Mouse (Mus musculus) liver, postnatal 0 days (tissue): Measurements from ENCODE around the gene Cdh15. TPM values are rescaled to one million over a fixed set of nuclear protein-coding genes. Genes with fewer than 3 reads are reported as not detected.

Experiments
- ATAC-seq: fragments of 200-750 bp; cut with Nextera tagmentation; 2 replicates; pipeline ENCODE4 v1.8.0; 2017; ENCODE audit warnings: mild to moderate bottlenecking, moderate library complexity
- DNase-seq: peaks from one replicate; pipeline ENCODE4 v3.0.0-alpha.2; 2016
- H3K27ac ChIP-seq: fragments of 300-500 bp; sonication (generic); 2 replicates; pipeline ENCODE4 v1.5.1; 2014; ENCODE audit warnings: antibody characterized with exemption, moderate library complexity, mild to moderate bottlenecking, low read depth
- H3K27me3 ChIP-seq: fragments of 300-500 bp; sonication (generic); 2 replicates; pipeline ENCODE4 v1.6.1; 2014; ENCODE audit warnings: low read length, control low read depth, mixed read lengths; ENCODE audit not compliant: insufficient read depth
- H3K36me3 ChIP-seq: fragments of 300-500 bp; sonication (generic); replicated peaks from 2 replicates; pipeline ENCODE4 v1.6.1; 2014; ENCODE audit warnings: mild to moderate bottlenecking, control low read depth, low read length, moderate library complexity, mixed read lengths; ENCODE audit not compliant: insufficient read depth
- H3K4me1 ChIP-seq: fragments of 300-500 bp; sonication (generic); 2 replicates; pipeline ENCODE4 v1.6.1; 2014; ENCODE audit warnings: antibody characterized with exemption, mild to moderate bottlenecking, control low read depth; ENCODE audit not compliant: insufficient read depth
- H3K4me2 ChIP-seq: fragments of 300-500 bp; sonication (generic); 2 replicates; pipeline ENCODE4 v1.6.1; 2014; ENCODE audit warnings: low read depth, mild to moderate bottlenecking, low read length, moderate library complexity, mixed read lengths
- H3K4me3 ChIP-seq: fragments of 300-500 bp; sonication (generic); 2 replicates; pipeline ENCODE4 v1.5.1; 2014; ENCODE audit warnings: low read depth, low read length
- H3K9ac ChIP-seq: fragments of 300-500 bp; sonication (generic); replicated peaks from 2 replicates; pipeline ENCODE4 v1.6.1; 2014; ENCODE audit warnings: mild to moderate bottlenecking, moderate library complexity
- H3K9me3 ChIP-seq: fragments of 300-500 bp; sonication (generic); 2 replicates; pipeline ENCODE4 v1.6.1; 2016; ENCODE audit warnings: mild to moderate bottlenecking, control low read depth, low read length, mixed read lengths
- CTCF ChIP-seq: sonication (generic); IDR thresholded peaks from 2 replicates; pipeline ENCODE4 v1.5.1; 2016; ENCODE audit warnings: antibody characterized with exemption, low read depth
- EP300 ChIP-seq: IDR thresholded peaks from 2 replicates; pipeline ENCODE4 v1.6.1; 2016; ENCODE audit warnings: antibody characterized with exemption, low read depth, mild to moderate bottlenecking
- WGBS: fragments of 180-500 bp; shearing (Covaris S2); extraction: QIAGEN DNeasy Blood & Tissue Kit; methylation state at CpG from one replicate; pipeline ENCODE4 v1.1.7; 2014; ENCODE audit not compliant: insufficient replicate concordance; 5-methylcytosine and 5-hydroxymethylcytosine counted together
- polyA plus RNA-seq: library from polyadenylated mRNA; unstranded; fragments of >200 nt; fragmentation: Nextera tagmentation; extraction: Ambion mirVana; gene quantifications from 2 replicates; pipeline ENCODE4 v1.2.1, GENCODE M21; 2015

Gene Cdh15
- polyA plus RNA-seq, 1 experiment from 2014 or later: not detected

GRCm38 (mm10) chr8:122851692-122852545 lies 4.2 kb downstream of the Cdh15 start:
- DNase-seq (no peak), ATAC-seq (no peak)
- no peak overlapping the region for H3K4me2 ChIP-seq
- H3K9me3 ChIP-seq: no peaks in the 10 kb centered on the region
- peaks cover 2% of the 10 kb centered on the region; the same call in 1 of the 2 replicates for H3K4me1 ChIP-seq
- TF ChIP-seq CTCF (no peak), EP300 (no peak)
- no peak overlapping the region for H3K9ac ChIP-seq
- no peak overlapping the region for H3K4me3 ChIP-seq
- no peak overlapping the region for H3K27ac ChIP-seq
- 0 out of 2 replicates have a peak, but pooled peaks cover 2% of the 10 kb centered on the region for H3K27me3 ChIP-seq
- H3K36me3 ChIP-seq: no peaks in the 10 kb centered on the region
- whole genome bisulfite sequencing: 69% methylated on average over 12 of the region's 12 CpGs

- Histone ChIP-seq H3K4me2 (no peak overlapping the region), H3K36me3 (no peaks in the 10 kb centered on the region), H3K27ac (no peak overlapping the region), H3K4me1 (peaks cover 2% of the 10 kb centered on the region; the same call in 1 of the 2 replicates), H3K4me3 (no peak overlapping the region), H3K9ac (no peak overlapping the region), H3K9me3 (no peaks in the 10 kb centered on the region), H3K27me3 (no peaks in the 10 kb centered on the region)
- no peak for TF ChIP-seq EP300
- TF ChIP-seq CTCF: no peak
- no peak for ATAC-seq
- WGBS: 50% methylated on average over 1 of the region's 1 CpGs
- no peak for DNase-seq
Measured at GRCm38 (mm10) chr8:122852546-122852905, 4.8 kb downstream of the Cdh15 start.

GRCm38 (mm10) chr8:122853340-122853771 lies 5.6 kb downstream of the Cdh15 start:
- Histone ChIP-seq H3K27me3 (no peaks in the 10 kb centered on the region), H3K9me3 (no peaks in the 10 kb centered on the region), H3K4me3 (no peak overlapping the region), H3K36me3 (no peaks in the 10 kb centered on the region), H3K4me2 (no peak overlapping the region), H3K4me1 (peaks cover under 1% of the 10 kb centered on the region; the same call in 1 of the 2 replicates), H3K9ac (no peak overlapping the region), H3K27ac (no peak overlapping the region)
- WGBS: 46% methylated on average over 11 of the region's 11 CpGs
- TF ChIP-seq EP300 (no peak), CTCF (no peak)
- DNase-seq (no peak), ATAC-seq (no peak)

GRCm38 (mm10) chr8:122854388-122854787 lies 6.6 kb downstream of the Cdh15 start:
- Histone ChIP-seq H3K27me3 (no peaks in the 10 kb centered on the region), H3K36me3 (no peaks in the 10 kb centered on the region), H3K9ac (no peak overlapping the region), H3K4me1 (no peaks in the 10 kb centered on the region), H3K9me3 (no peaks in the 10 kb centered on the region), H3K4me3 (no peak overlapping the region), H3K4me2 (no peak overlapping the region), H3K27ac (no peak overlapping the region)
- TF ChIP-seq EP300 (no peak), CTCF (no peak)
- DNase-seq: no peak
- 60% methylated on average over 7 of the region's 7 CpGs for WGBS
- ATAC-seq: no peak

GRCm38 (mm10) chr8:122855123-122855522 lies 7.4 kb downstream of the Cdh15 start:
- H3K4me2 ChIP-seq: no peak overlapping the region
- H3K9ac ChIP-seq: no peak overlapping the region
- H3K27me3 ChIP-seq: no peaks in the 10 kb centered on the region
- H3K36me3 ChIP-seq: no peaks in the 10 kb centered on the region
- DNase-seq (no peak), ATAC-seq (no peak)
- no peak for TF ChIP-seq CTCF
- TF ChIP-seq EP300: no peak
- H3K4me1 ChIP-seq: no peaks in the 10 kb centered on the region
- H3K9me3 ChIP-seq: no peaks in the 10 kb centered on the region
- H3K27ac ChIP-seq: no peak overlapping the region
- no peak overlapping the region for H3K4me3 ChIP-seq
- 73% methylated on average over 4 of the region's 4 CpGs for WGBS

- H3K9me3 ChIP-seq: no peaks in the 10 kb centered on the region
- no peaks in the 10 kb centered on the region for H3K4me1 ChIP-seq
- H3K27ac ChIP-seq: no peak overlapping the region
- no peaks in the 10 kb centered on the region for H3K36me3 ChIP-seq
- ATAC-seq (no peak), DNase-seq (no peak)
- no peak overlapping the region for H3K4me3 ChIP-seq
- TF ChIP-seq CTCF: no peak
- no peak for TF ChIP-seq EP300
- no peaks in the 10 kb centered on the region for H3K27me3 ChIP-seq
- H3K4me2 ChIP-seq: no peak overlapping the region
- H3K9ac ChIP-seq: no peak overlapping the region
- WGBS: 76% methylated on average over 8 of the region's 8 CpGs
Measured at GRCm38 (mm10) chr8:122856288-122856687, 8.5 kb downstream of the Cdh15 start.
